Mouse (Mus musculus) large intestine, adult 2 months (tissue): ENCODE measurements around the gene Tmem104. TPM values are rescaled to one million over a fixed set of nuclear protein-coding genes. Genes with fewer than 3 reads are reported as not detected.

Experiments used
- DNase-seq: peaks from one replicate; pipeline ENCODE4 v3.0.0-alpha.2; 2012; ENCODE audit warnings: low read depth, low spot score
- WGBS: fragments of 180-500 bp; shearing (Covaris S2); methylation state at CpG from one replicate; pipeline ENCODE4 v1.1.7; 2018; 5-methylcytosine and 5-hydroxymethylcytosine counted together
- polyA plus RNA-seq: library from polyadenylated mRNA; depleted of rRNA; stranded (reverse); fragments of >200 nt; gene quantifications from 2 replicates; pipeline ENCODE4 v1.2.3, GENCODE M21; 2012; rRNA removed

The Tmem104 gene
- 7.9 and 10.1 TPM in 2 replicates for polyA plus RNA-seq

GRCm38 (mm10) chr11:115187224-115187639 is at the start of gene Tmem104:
TSS of gene Tmem104 (plus strand) at chr11:115187487.
- WGBS, result under 1% methylated on average over 39 of the region's 39 CpGs
- DNase-seq, result no peak

- no peak for DNase-seq
- 68% methylated on average over 5 of the region's 5 CpGs for WGBS
Measured at GRCm38 (mm10) chr11:115138597-115139262, 48.6 kb upstream of the Tmem104 start.

- DNase-seq, result no peak
- 70% methylated on average over 2 of the region's 2 CpGs for WGBS
Measured at GRCm38 (mm10) chr11:115141970-115142369, 45.3 kb upstream of the Tmem104 start.

- WGBS, result 79% methylated on average over 4 of the region's 4 CpGs
- no peak for DNase-seq
Measured at GRCm38 (mm10) chr11:115147813-115148212, 39.5 kb upstream of the Tmem104 start.

GRCm38 (mm10) chr11:115150741-115151254 is 36.5 kb upstream of the Tmem104 start:
- DNase-seq, result no peak
- WGBS, result 33% methylated on average over 6 of the region's 6 CpGs

GRCm38 (mm10) chr11:115151755-115152429 is 35.4 kb upstream of the Tmem104 start:
- 7% methylated on average over 15 of the region's 15 CpGs for WGBS
- no peak for DNase-seq

- WGBS, result 73% methylated on average over 9 of the region's 9 CpGs
- DNase-seq, result no peak
Measured at GRCm38 (mm10) chr11:115153088-115153487, 34.2 kb upstream of the Tmem104 start.

- DNase-seq, result no peak
- WGBS, result under 1% methylated on average over 35 of the region's 35 CpGs
Measured at GRCm38 (mm10) chr11:115153699-115154292, 33.5 kb upstream of the Tmem104 start.

- 9% methylated on average over 5 of the region's 5 CpGs for WGBS
- DNase-seq, result no peak
Measured at GRCm38 (mm10) chr11:115155053-115155634, 32.1 kb upstream of the Tmem104 start.

- WGBS, result 36% methylated on average over 12 of the region's 12 CpGs
Measured at GRCm38 (mm10) chr11:115157933-115158719, 29.2 kb upstream of the Tmem104 start.

GRCm38 (mm10) chr11:115160016-115160797 is 27.1 kb upstream of the Tmem104 start:
- whole genome bisulfite sequencing, result 48% methylated on average over 11 of the region's 11 CpGs
- no peak for DNase-seq

More at GRCm38 (mm10) chr11:115157933-115158719, 29.2 kb upstream of the Tmem104 start:
- no peak for DNase-seq

- no peak for DNase-seq
- WGBS, result 21% methylated on average over 10 of the region's 10 CpGs
Measured at GRCm38 (mm10) chr11:115160883-115161577, 26.3 kb upstream of the Tmem104 start.

GRCm38 (mm10) chr11:115161578-115162204 is 25.6 kb upstream of the Tmem104 start:
- DNase-seq, result no peak

GRCm38 (mm10) chr11:115162205-115162601 is 25.1 kb upstream of the Tmem104 start:
- 51% methylated on average over 9 of the region's 9 CpGs for WGBS
- DNase-seq, result no peak

More at GRCm38 (mm10) chr11:115161578-115162204, 25.6 kb upstream of the Tmem104 start:
- 66% methylated on average over 9 of the region's 9 CpGs for WGBS

GRCm38 (mm10) chr11:115162832-115163480 is 24.3 kb upstream of the Tmem104 start, which contains the start of gene Slc9a3r1:
TSS of gene Slc9a3r1 (plus strand) at chr11:115163341.
- WGBS, result under 1% methylated on average over 47 of the region's 47 CpGs
- DNase-seq, result no peak

- no peak for DNase-seq
- under 1% methylated on average over 47 of the region's 47 CpGs for WGBS
Measured at GRCm38 (mm10) chr11:115163568-115164150, 23.6 kb upstream of the Tmem104 start.
